Mouse (Mus musculus) olfactory bulb, adult 2 months (tissue): ENCODE data around the gene AI464131.

Source experiments
- CTCF ChIP-seq: fragments of 200-500 bp; IDR thresholded peaks from 2 replicates; pipeline ENCODE4 v1.5.1; 2012; ENCODE audit warnings: low read depth, mild to moderate bottlenecking, low read length, moderate library complexity; ENCODE audit not compliant: insufficient read depth
- POLR2A ChIP-seq: fragments of 200-500 bp; IDR thresholded peaks from 2 replicates; pipeline ENCODE4 v1.6.1; 2012; ENCODE audit warnings: mild to moderate bottlenecking, low read depth, low read length, moderate library complexity; ENCODE audit not compliant: insufficient read depth

- 0 out of 2 replicates have a peak, but pooled peaks have one; percentile 9 for TF ChIP-seq CTCF
- no peak for TF ChIP-seq POLR2A
These were observed 2.3 kb upstream of the AI464131 start for GRCm38 (mm10) chr4:41505131-41505551.
